Mouse (Mus musculus) spleen, adult 12 weeks (tissue): ENCODE data around the gene Acer1.

ENCODE experiments used
- DNase-seq: peaks from one replicate; pipeline ENCODE4 v3.0.0; 2022; ENCODE audit warnings: low spot score

The Acer1 gene

GRCm38 (mm10) chr17:56988921-56989430 is 7.0 kb upstream of the Acer1 start:
- DNase-seq: no peak

GRCm38 (mm10) chr17:56988441-56988840 is 6.5 kb upstream of the Acer1 start:
- DNase-seq: no peak

- no peak for DNase-seq
These were observed 4.3 kb upstream of the Acer1 start for GRCm38 (mm10) chr17:56986105-56986805.

- DNase-seq: no peak
These were observed 3.7 kb upstream of the Acer1 start for GRCm38 (mm10) chr17:56985656-56986055.

- DNase-seq: no peak
These were observed 3.0 kb upstream of the Acer1 start for GRCm38 (mm10) chr17:56984886-56985285.

GRCm38 (mm10) chr17:56981049-56981448 is 877 bp downstream of the Acer1 start:
- no peak for DNase-seq

- no peak for DNase-seq
These were observed 2.4 kb downstream of the Acer1 start for GRCm38 (mm10) chr17:56979524-56979923.

GRCm38 (mm10) chr17:56976531-56977390 is 5.2 kb downstream of the Acer1 start:
- no peak for DNase-seq

GRCm38 (mm10) chr17:56975391-56975790 is 6.5 kb downstream of the Acer1 start:
- no peak for DNase-seq

GRCm38 (mm10) chr17:56974708-56975240 is 7.2 kb downstream of the Acer1 start:
- no peak for DNase-seq

- DNase-seq: no peak
These were observed 7.8 kb downstream of the Acer1 start for GRCm38 (mm10) chr17:56973956-56974707.

- no peak for DNase-seq
These were observed 11.8 kb downstream of the Acer1 start for GRCm38 (mm10) chr17:56970081-56970480.

- DNase-seq: no peak
These were observed 12.6 kb downstream of the Acer1 start for GRCm38 (mm10) chr17:56969321-56969720.

GRCm38 (mm10) chr17:56963646-56964045 is 18.3 kb downstream of the Acer1 start:
- DNase-seq: no peak

- DNase-seq: no peak
These were observed 19.1 kb downstream of the Acer1 start for GRCm38 (mm10) chr17:56962642-56963405.

GRCm38 (mm10) chr17:56961880-56962279 is 20.0 kb downstream of the Acer1 start:
- DNase-seq: no peak

- no peak for DNase-seq
These were observed 23.3 kb downstream of the Acer1 start for GRCm38 (mm10) chr17:56958667-56959066.

- peak; percentile 61 for DNase-seq
These were observed 24.0 kb downstream of the Acer1 start for GRCm38 (mm10) chr17:56957763-56958429.

GRCm38 (mm10) chr17:56954871-56955270 is 27.1 kb downstream of the Acer1 start:
- no peak for DNase-seq

- no peak for DNase-seq
These were observed 29.3 kb downstream of the Acer1 start for GRCm38 (mm10) chr17:56952639-56953038.

- DNase-seq: peak; percentile 51
These were observed 31.0 kb downstream of the Acer1 start for GRCm38 (mm10) chr17:56950915-56951314.
